Mouse (Mus musculus): ENCODE measurements around the gene Lsm3. TPM values are rescaled to one million over a fixed set of nuclear protein-coding genes. Genes with fewer than 3 reads are reported as not detected.

Lsm3 gene
- polyA plus RNA-seq, 1 experiment from 2014 or later, result 460 TPM

DNA sequence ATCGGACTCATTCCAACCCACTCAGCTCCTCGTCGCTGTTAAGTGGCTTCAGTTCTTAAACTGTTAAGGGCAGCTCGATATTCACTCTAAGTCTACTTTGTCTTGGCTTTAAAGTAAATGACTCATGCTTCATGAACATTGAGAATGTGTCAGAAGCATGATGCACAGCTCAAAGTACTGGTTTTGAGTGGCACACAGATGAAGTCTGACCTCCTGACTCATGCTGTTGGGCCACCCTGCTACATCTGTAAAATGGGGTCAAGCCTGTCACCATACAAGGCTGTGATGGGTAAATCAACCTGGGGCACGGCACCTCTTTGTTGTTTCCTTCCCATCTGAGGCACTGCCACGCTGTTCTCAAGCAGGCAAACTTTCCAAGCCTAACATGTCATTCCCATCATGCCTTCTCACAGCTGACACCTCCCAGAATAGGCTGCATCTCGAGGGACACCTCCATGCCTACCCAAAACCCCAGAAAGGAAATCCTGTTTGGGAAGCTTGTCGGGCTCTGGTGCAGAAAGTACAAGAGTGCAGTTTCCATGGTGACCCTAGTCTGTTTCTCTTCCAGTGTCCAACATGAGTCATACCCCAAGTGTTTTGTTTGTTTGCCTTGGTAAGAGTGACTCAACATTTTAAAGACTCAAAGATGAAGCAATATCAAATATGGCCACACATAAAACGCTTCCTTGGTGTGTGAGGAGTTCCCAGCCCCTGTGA lies 27.1 kb upstream of the Lsm3 start:
- H3K36me3 ChIP-seq, result peaks cover 100% of the 10 kb centered on the region
- H3K27ac ChIP-seq, result no peak overlapping the region
- no peaks in the 10 kb centered on the region for H3K4me1 ChIP-seq
- DNase-seq (ENCODE audit: low spot score), result no peak
- WGBS, result 88% methylated on average over 9 of the region's 9 CpGs
- H3K9me3 ChIP-seq (replicated peaks), result no peaks in the 10 kb centered on the region
- H3K4me3 ChIP-seq, result no peak overlapping the region
- H3K27me3 ChIP-seq (ENCODE audit: low read depth, poor library complexity, severe bottlenecking), result no peaks in the 10 kb centered on the region

DNA sequence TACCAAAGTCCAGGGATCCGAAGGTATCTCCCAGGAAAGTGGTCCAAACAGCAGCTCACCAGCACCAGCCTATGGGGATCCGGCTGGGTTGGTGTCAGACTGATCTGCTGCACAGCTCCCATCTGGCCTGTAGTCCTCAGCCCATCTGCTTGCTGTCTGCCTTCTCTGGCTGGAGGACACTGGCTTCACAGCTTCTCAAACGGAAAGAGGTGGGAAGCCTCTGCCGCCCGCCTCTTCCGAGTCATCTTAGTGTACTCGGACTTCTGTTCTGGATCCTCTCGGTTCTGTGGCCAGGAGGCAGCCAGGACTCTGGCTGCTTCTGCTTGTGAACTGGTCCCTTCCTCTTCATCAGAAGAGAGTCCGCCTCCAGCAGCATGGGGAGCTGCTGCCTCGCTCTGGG lies 25.9 kb upstream of the Lsm3 start:
- no peak for DNase-seq (ENCODE audit: low spot score)
- peaks cover 98% of the 10 kb centered on the region for H3K36me3 ChIP-seq

DNA sequence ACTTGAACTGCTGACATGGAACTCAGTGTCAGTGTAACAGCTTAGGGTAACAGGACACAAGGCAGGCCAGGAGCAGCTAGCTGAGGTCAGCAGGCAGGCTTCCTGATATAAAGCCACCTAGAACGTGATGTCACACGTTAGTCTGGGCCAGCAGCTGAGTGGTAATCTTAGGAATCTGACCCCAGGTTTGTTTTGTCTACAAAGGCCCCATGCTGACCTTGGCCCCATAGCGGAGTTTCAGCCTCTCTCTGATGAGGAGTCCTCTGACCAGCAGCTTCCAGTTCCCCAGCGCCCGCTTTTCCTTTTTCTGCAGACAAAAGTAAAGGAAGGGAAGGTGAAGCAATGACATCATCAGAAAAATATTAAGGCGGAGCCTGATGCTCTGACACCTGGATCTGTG lies 24.7 kb upstream of the Lsm3 start:
- Histone ChIP-seq H3K27me3 (ENCODE audit: low read depth, poor library complexity, severe bottlenecking) (no peaks in the 10 kb centered on the region), H3K27ac (no peak overlapping the region), H3K36me3 (peaks cover 98% of the 10 kb centered on the region), H3K4me1 (no peaks in the 10 kb centered on the region), H3K4me3 (no peak overlapping the region), H3K9me3 (replicated peaks) (no peaks in the 10 kb centered on the region)
- WGBS, result 87% methylated on average over 6 of the region's 6 CpGs
- DNase-seq (ENCODE audit: low spot score), result no peak

More for the DNA sequence above, 25.9 kb upstream of the Lsm3 start:
- no peak overlapping the region for H3K27ac ChIP-seq
- no peaks in the 10 kb centered on the region for H3K27me3 ChIP-seq (ENCODE audit: low read depth, poor library complexity, severe bottlenecking)
- WGBS, result 87% methylated on average over 10 of the region's 10 CpGs
- H3K9me3 ChIP-seq (replicated peaks), result no peaks in the 10 kb centered on the region
- no peaks in the 10 kb centered on the region for H3K4me1 ChIP-seq
- no peak overlapping the region for H3K4me3 ChIP-seq

DNA sequence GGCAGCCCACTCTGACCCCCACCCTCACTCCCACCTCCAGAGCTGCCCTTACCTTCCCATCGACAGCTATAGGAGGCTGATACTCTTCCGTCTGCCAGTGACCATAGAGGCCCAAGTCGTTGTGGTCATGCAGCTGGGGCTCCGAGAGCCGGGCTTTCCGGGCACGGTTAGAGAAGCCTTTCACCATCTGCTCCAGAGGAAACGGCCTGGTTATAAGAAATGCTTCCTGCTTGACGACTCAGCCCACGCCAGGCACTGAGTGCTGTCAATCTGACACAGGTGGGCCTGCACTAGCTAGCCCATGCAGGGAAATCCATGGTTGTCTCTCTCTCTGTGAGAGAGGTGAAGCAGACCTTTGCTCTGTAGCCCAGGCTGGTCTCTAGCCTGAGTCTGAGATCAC lies 22.7 kb upstream of the Lsm3 start:
- H3K9me3 ChIP-seq (replicated peaks), result no peaks in the 10 kb centered on the region
- peaks cover 98% of the 10 kb centered on the region for H3K36me3 ChIP-seq
- H3K27ac ChIP-seq, result no peak overlapping the region
- WGBS, result 88% methylated on average over 10 of the region's 10 CpGs
- no peak overlapping the region for H3K4me3 ChIP-seq
- no peaks in the 10 kb centered on the region for H3K27me3 ChIP-seq (ENCODE audit: low read depth, poor library complexity, severe bottlenecking)
- no peak for DNase-seq (ENCODE audit: low spot score)
- no peaks in the 10 kb centered on the region for H3K4me1 ChIP-seq

DNA sequence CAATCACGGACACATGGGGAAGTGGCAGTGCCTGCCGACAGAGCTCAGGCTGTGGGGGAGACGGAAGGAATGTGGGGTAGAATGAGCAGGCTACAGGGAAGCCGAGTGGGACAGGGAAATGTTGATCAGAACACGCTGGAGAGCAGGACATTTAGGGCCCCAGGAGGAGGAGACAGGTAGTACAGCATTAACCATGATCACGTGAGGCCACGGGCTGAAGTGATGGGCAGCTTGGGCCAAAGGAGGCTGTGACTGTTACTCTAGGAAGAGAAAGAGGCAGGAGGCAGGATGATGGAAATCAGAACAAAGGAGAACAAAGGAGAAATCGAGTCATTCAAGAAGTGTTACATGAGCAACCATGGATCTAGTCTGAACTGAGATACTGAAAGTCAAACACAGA lies 21.2 kb upstream of the Lsm3 start:
- H3K27me3 ChIP-seq (ENCODE audit: low read depth, poor library complexity, severe bottlenecking), result no peaks in the 10 kb centered on the region
- H3K9me3 ChIP-seq (replicated peaks), result no peaks in the 10 kb centered on the region
- WGBS, result 91% methylated on average over 8 of the region's 8 CpGs
- H3K27ac ChIP-seq, result no peak overlapping the region
- H3K4me1 ChIP-seq, result no peaks in the 10 kb centered on the region
- H3K4me3 ChIP-seq, result no peak overlapping the region
- DNase-seq (ENCODE audit: low spot score), result no peak
- H3K36me3 ChIP-seq, result peaks cover 98% of the 10 kb centered on the region

DNA sequence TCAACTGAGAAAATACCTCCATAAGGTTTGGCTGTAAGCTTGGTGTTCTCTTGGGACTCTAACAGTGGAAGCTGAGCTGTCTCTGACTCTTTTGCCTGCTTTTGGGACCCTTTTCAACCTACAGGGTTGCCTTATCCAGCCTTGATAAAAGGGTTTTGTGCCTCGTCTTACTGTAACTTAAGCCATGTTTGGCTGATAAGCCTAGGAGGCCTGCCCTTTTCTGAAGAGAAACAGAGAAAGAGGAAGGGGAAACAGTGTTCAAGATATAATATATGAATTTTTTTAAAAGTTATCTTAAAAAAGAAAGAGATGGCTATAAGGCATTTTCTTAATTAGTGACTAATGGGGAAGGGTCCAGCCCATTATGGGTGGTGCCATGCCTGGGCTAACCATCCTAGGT lies 12.4 kb upstream of the Lsm3 start:
- H3K9me3 ChIP-seq (replicated peaks), result no peaks in the 10 kb centered on the region

DNA sequence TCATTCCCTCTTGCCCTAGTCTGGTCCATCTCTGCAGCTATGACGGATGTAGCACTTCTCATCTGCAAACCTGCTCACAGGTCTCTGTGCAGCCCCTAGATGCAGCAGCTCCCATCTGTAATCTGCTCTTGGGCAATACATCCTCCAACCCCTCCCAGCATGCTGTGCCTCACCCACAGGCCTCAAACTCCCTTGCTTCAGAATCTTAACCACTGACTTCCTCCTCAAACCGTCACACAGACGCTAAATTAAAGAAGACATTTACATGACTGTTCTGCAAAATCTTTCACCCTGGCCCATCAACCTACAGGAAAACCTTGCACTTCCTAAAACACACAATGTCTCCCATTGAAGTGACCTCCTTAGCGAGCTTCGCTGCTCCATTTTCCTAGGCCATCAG lies 9.7 kb upstream of the Lsm3 start:
- Histone ChIP-seq H3K36me3 (peaks cover 97% of the 10 kb centered on the region), H3K9me3 (replicated peaks) (no peaks in the 10 kb centered on the region), H3K4me1 (0 out of 2 replicates have a peak, but pooled peaks cover 3% of the 10 kb centered on the region), H3K27me3 (ENCODE audit: low read depth, poor library complexity, severe bottlenecking) (no peaks in the 10 kb centered on the region), H3K27ac (no peak overlapping the region), H3K4me3 (no peak overlapping the region)
- no peak for DNase-seq (ENCODE audit: low spot score)
- WGBS, result 94% methylated on average over 5 of the region's 5 CpGs

More for the DNA sequence above, 12.4 kb upstream of the Lsm3 start:
- H3K27me3 ChIP-seq (ENCODE audit: low read depth, poor library complexity, severe bottlenecking), result no peaks in the 10 kb centered on the region
- no peak overlapping the region for H3K4me3 ChIP-seq
- DNase-seq (ENCODE audit: low spot score), result no peak
- no peak overlapping the region for H3K27ac ChIP-seq
- H3K4me1 ChIP-seq, result no peaks in the 10 kb centered on the region
- H3K36me3 ChIP-seq, result peaks cover 100% of the 10 kb centered on the region
- WGBS, result 88% methylated on average over 1 of the region's 1 CpGs

DNA sequence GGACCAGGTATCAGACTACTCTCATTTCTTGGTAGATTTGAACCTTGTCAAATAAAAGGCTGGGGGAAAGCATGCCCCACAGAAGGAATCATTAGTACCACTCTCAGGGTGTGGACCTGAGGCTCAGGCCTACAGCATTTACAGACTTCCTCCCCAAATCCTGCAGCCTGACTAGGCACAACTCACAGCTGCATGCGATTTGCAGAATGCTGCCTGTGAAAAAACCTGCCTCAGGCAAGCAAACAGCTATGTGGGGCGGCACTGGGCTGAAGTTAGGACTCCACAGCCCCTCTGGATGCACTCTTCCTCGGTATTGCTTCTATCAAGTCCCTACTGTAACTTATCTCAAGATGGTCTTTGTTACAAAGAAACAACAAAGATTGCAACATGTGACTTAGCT lies 7.7 kb upstream of the Lsm3 start:
- H3K4me1 ChIP-seq, result 0 out of 2 replicates have a peak, but pooled peaks cover 3% of the 10 kb centered on the region
- H3K27me3 ChIP-seq (ENCODE audit: low read depth, poor library complexity, severe bottlenecking), result no peaks in the 10 kb centered on the region
- H3K27ac ChIP-seq, result no peak overlapping the region
- 78% methylated on average over 3 of the region's 3 CpGs for WGBS
- DNase-seq (ENCODE audit: low spot score), result no peak
- H3K4me3 ChIP-seq, result no peak overlapping the region
- no peaks in the 10 kb centered on the region for H3K9me3 ChIP-seq (replicated peaks)
- H3K36me3 ChIP-seq, result peaks cover 84% of the 10 kb centered on the region

DNA sequence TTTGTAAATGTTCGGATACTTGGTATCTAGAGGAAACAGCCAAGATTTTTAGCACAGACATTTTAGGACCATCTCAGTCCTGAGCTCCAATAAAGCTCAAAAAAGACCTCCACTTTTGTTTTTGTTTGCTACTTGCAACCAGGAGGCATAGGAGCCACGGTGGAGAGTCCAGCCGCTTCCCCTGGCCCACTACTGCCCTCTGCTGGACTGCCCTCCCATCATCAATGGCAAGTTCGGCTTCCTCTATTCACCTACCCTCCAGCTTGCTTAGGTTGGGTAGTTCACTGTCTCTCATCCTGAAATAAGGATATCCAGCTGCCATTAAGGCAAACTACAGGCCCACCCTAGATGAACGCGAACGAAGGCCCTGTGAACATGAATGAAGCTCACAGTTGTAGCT lies 6.4 kb upstream of the Lsm3 start:
- H3K4me3 ChIP-seq, result no peak overlapping the region
- peak; percentile 82 for DNase-seq (ENCODE audit: low spot score)
- peaks cover 72% of the 10 kb centered on the region for H3K36me3 ChIP-seq
- no peak overlapping the region for H3K27ac ChIP-seq
- peaks cover 5% of the 10 kb centered on the region; the same call in 1 of the 2 replicates for H3K4me1 ChIP-seq
- WGBS, result 52% methylated on average over 7 of the region's 7 CpGs
- H3K9me3 ChIP-seq (replicated peaks), result no peaks in the 10 kb centered on the region
- no peaks in the 10 kb centered on the region for H3K27me3 ChIP-seq (ENCODE audit: low read depth, poor library complexity, severe bottlenecking)

DNA sequence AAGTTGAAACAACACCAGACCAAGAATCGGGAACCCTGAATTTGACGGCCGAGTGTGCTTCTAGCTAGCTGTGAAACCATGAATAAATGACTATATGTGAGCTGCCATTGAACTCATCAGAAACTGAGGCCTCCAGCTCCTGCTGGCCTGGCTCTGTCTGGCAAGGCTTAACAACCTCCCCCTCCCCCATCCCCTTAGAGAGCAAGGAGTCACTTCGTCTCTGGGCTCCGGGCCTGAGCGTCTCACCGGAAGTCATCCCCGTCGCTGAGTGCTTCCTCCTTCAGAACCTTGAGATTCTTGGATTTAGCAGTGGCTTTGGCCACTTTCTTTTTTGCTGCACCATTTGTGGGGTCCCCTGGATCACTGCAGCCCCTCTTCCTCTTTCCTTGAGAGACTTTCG lies 5.5 kb upstream of the Lsm3 start:
- no peaks in the 10 kb centered on the region for H3K9me3 ChIP-seq (replicated peaks)
- no peak overlapping the region for H3K4me3 ChIP-seq
- 71% methylated on average over 10 of the region's 10 CpGs for WGBS
- H3K4me1 ChIP-seq, result peaks cover 14% of the 10 kb centered on the region
- no peak overlapping the region for H3K27ac ChIP-seq
- peaks cover 63% of the 10 kb centered on the region for H3K36me3 ChIP-seq
- H3K27me3 ChIP-seq (ENCODE audit: low read depth, poor library complexity, severe bottlenecking), result no peaks in the 10 kb centered on the region
- no peak for DNase-seq (ENCODE audit: low spot score)

DNA sequence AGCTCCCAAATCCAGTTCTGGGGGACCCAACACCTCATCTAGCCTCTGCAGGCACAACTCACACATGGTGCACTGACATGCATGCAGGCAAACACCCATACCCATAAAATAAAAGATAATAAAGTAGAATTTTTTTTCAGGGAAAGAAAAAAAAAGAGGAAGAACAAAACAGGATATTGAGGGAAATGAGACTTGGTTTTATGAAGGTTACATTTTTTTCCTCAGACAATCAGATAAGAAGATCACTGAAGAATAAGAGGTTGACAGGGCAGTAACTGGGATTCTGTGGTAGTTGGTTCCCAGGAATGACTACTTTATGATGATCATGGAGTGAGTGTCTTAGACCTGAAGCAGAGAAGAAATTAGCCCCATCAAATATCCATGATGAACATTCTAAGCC lies 1.6 kb upstream of the Lsm3 start:
- peak overlapping the region; percentile 87; the same call in 1 of the 2 replicates for H3K4me3 ChIP-seq
- no peak overlapping the region for H3K27ac ChIP-seq
- DNase-seq (ENCODE audit: low spot score), result no peak
- peaks cover 45% of the 10 kb centered on the region for H3K36me3 ChIP-seq
- no peaks in the 10 kb centered on the region for H3K27me3 ChIP-seq (ENCODE audit: low read depth, poor library complexity, severe bottlenecking)
- H3K4me1 ChIP-seq, result peaks cover 23% of the 10 kb centered on the region
- H3K9me3 ChIP-seq (replicated peaks), result no peaks in the 10 kb centered on the region

DNA sequence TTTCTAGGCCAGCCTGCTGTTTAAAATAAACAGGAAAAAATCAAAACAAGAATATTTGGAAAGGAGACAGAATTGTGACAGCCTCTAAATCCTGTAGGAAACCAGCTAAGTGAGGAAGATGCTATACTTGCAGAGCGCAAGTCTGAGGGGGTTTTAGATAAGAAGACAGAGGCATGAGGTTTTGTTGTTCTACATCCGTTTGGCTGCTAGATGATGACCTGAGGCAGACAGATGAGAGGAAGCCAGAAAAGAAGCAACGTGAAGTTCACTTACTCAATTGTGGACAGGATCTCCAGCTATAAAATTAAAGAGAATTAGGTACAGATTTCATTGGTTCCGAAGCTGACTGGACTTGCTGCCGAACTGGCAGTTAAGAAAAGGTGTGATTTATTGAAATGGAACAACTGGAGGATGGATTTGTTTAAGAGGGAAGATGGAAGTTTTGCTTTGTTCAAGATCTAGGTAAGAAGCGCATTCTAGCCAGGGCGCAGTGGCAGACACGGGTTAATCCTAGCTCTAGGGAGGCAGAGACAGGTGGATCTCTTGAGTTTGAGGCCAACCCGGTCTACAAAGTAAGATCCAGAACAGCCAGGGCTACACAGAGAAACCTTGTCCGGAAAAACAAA lies 878 bp upstream of the Lsm3 start:
- WGBS, result 33% methylated on average over 10 of the region's 10 CpGs
- Histone ChIP-seq H3K9me3 (replicated peaks) (no peaks in the 10 kb centered on the region), H3K36me3 (peaks cover 46% of the 10 kb centered on the region), H3K4me1 (peaks cover 23% of the 10 kb centered on the region), H3K27ac (peak overlapping the region; percentile 93), H3K27me3 (ENCODE audit: low read depth, poor library complexity, severe bottlenecking) (no peaks in the 10 kb centered on the region), H3K4me3 (peak overlapping the region; percentile 87)
- no peak for DNase-seq (ENCODE audit: low spot score)

DNA sequence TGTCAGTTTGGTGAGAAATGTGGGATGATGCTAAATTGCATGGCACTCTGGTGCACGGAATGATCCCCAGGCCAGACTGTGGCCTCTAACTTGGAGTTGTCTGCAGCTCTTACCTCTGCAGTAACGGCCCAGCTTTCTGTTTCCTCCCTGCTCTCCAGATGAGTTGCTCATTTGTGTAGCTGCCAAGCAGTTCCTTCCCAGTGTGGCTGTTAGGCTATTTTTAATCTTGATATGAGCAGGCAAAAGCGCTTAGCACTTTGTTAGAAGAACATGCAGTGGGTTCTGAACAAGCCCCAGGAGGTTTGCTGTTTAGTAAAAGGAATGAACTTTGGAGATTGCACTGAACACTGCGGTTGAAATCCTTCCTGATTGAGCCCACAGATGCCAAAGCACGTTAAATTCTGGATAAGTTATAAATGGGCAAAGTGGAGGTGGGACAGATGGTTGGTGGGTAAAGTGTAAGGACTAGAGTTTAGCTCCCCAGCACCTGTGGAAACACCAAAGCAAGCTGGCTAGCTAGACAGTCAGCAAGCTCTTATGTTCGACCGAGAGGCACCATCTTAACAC lies 2.8 kb downstream of the Lsm3 start:
- Histone ChIP-seq H3K9me3 (replicated peaks) (no peaks in the 10 kb centered on the region), H3K27me3 (ENCODE audit: low read depth, poor library complexity, severe bottlenecking) (no peaks in the 10 kb centered on the region), H3K4me1 (peaks cover 23% of the 10 kb centered on the region), H3K27ac (no peak overlapping the region), H3K36me3 (peaks cover 64% of the 10 kb centered on the region), H3K4me3 (no peak overlapping the region)
- 90% methylated on average over 7 of the region's 7 CpGs for WGBS
- DNase-seq (ENCODE audit: low spot score), result no peak
